Mouse (Mus musculus) adrenal gland, adult 8-10 months (tissue): Measurements from ENCODE around the gene Gm20388. TPM values are rescaled to one million over a fixed set of nuclear protein-coding genes. Genes with fewer than 3 reads are reported as not detected.

Source experiments
- DNase-seq: peaks from one replicate; pipeline ENCODE4 v3.0.0; 2022
- microRNA-seq, 2 experiments: library from miRNA; unstranded; fragments of <30 nt; microRNA quantifications; one replicate each; pipeline ENCODE4 v1.2.0; 2022
- total RNA-seq, 4 experiments: library from RNA; stranded (reverse); gene quantifications; 2 replicates each; pipeline ENCODE4 v1.2.4; 2022

Gm20388 gene
- total RNA-seq, 4 experiments from 2014 or later, result 1.7 to 16.9 (median 5.8) TPM

DNA sequence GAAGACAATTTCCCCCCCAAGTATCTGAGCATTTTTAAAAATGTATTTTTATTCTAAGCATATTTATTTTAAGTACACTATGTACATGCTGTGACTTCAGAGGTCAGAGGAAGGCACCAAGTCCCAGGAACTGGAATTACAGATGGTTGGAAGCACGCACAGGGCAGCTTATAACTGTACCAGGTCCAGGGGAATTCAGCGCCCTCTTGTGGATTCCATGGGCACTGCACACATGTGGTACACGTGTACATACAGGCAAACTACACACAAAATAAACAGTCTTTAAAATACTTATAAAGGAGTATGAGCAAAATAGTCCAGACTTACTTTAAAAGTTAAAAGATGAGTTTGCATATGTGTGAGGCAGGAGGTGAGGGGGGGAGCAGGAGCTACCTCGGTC, 4483.3 kb downstream of the Gm20388 start:
- DNase-seq, result no peak

DNA sequence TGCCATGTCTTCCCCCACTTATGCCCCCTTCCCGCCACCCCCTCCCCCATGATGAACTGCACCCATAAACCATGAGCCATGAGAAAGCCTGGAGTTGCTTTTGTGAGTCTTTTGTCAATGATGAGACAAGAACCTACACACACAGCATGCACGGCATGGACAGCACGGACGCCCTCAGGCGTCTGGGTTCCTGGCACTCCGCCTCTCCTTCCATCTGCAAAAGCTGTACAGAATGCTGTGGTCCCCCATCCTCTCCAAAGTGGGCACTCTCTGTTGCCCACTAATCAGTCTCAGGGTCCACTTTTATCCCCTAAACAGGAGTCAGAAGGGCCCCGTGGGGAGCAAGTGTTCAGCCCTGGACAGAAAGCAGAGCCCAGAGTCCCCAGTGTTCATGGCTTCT, 4484.3 kb downstream of the Gm20388 start:
- DNase-seq, result no peak

Small RNA genes lying within 50 kb of the gene (microRNA-seq; reads per million reads assigned to microRNA genes)
- gene Gm22715, result 0 reads per million in 2 experiments
- 0 reads per million in 2 experiments for gene Gm24366
- 0 reads per million in 2 experiments for gene Gm27530
- gene Mir1967, result 0 reads per million in 2 experiments
- 0 reads per million in 2 experiments for gene Mir6396
- 0 reads per million in 2 experiments for gene Mir7079
- gene Mir7080, result 0.53 to 3.5 reads per million in 2 experiments
- 0 to 0.18 reads per million in 2 experiments for gene Mir7237
- gene Mir7687, result 1.0 to 1.1 reads per million in 2 experiments

Other genes with a start within 250 kb of the Gm20388 start
- 10 to 100 TPM in 3 of 4 experiments, 1 to 10 TPM in 1; 9.0 to 14.0 (median 12.8) TPM for gene Wfdc1, start 244.5 kb upstream of the Gm20388 start, total RNA-seq
- under 1 TPM in 3 of 4 experiments, not detected in 1; 0.35 to 0.38 (median 0.38) TPM for gene Atp2c2, start 210.8 kb upstream of the Gm20388 start, total RNA-seq
- gene Tldc1, start 132.4 kb upstream of the Gm20388 start, total RNA-seq, result 10 to 100 TPM; 16.1 to 18.1 (median 17.1) TPM
- gene Cotl1, start 70.3 kb upstream of the Gm20388 start, total RNA-seq, result 10 to 100 TPM; 38.1 to 64.0 (median 54.4) TPM
- 10 to 100 TPM in 3 of 4 experiments, 1 to 10 TPM in 1; 8.4 to 13.8 (median 11.8) TPM for gene Klhl36, start 48.6 kb upstream of the Gm20388 start, total RNA-seq
- 100 to 1,000 TPM in 3 of 4 experiments, 10 to 100 TPM in 1; 88.6 to 130 (median 113) TPM for gene Usp10, start 481 bp upstream of the Gm20388 start, total RNA-seq
- gene Crispld2, start 81.6 kb downstream of the Gm20388 start, total RNA-seq, result 10 to 100 TPM in 2 of 4 experiments, 1 to 10 TPM in 2; 7.4 to 14.4 (median 10.5) TPM
- 10 to 100 TPM; 50.1 to 70.1 (median 55.6) TPM for gene Zdhhc7, start 190.6 kb downstream of the Gm20388 start, total RNA-seq
- 100 to 1,000 TPM; 110 to 182 (median 142) TPM for gene 6430548M08Rik, start 203.3 kb downstream of the Gm20388 start, total RNA-seq